Mouse (Mus musculus): ENCODE measurements around the gene Hk2. TPM values are rescaled to one million over a fixed set of nuclear protein-coding genes. Genes with fewer than 3 reads are reported as not detected.

The Hk2 gene
- polyA plus RNA-seq, 1 experiment from 2014 or later = 28.0 TPM

DNA sequence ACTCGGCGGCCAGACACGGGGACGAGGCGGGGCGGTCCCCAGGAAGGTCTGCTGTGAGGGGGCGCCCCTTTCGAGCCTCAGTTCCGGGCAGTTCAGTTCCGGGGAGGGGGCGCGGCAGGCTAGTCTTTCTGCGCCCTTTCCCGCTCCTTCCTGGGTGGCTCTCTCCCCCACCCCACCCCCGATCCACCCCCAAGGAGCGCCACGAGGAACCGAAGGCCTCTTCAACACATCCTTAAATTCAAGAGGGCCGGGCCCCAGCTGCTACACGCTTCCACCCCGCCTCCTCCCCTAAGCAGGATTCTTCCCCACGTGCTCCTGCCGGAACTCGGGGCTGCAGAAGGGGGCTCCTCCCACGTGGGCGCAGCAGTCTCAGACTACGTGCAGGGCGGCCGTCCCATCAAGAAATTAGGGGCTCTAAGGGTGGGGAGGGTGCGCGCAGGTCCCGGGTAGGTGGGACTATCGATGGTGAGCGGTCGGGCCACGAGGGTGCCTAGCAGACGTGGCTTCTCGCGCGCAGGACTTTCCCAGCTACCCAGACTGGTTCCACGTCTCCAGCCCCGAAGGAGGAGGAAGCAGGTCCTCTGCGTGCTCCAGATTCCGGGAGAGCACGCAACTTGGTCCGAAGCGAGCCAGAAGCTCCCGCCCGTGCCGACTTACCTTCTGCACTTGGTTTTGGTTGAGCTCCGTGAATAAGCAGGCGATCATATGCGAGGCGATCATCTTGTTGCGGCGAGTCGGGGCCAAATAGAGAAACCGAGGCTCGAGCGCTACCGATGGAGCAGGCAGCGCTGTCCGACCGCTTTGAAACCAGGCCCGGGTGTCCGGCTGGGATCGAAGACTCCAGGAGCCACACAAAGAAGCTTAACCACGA lies 758 bp downstream of the Hk2 start:
- peak; percentile 70 for ATAC-seq (ENCODE audit: low FRiP score, low TSS enrichment)
- Histone ChIP-seq H3K4me2 (replicated peaks; ENCODE audit: low read depth, low read length) (peak overlapping the region; percentile 87), H3K4me3 (ENCODE audit: low read length) (peak overlapping the region; percentile 57), H3K36me3 (ENCODE audit: control insufficient read depth, insufficient read depth, low read length) (no peaks in the 10 kb centered on the region), H3K27ac (ENCODE audit: low read depth, low read length) (peak overlapping the region; percentile 77), H3K9ac (ENCODE audit: low read depth, low read length) (peak overlapping the region; percentile 66), H3K4me1 (ENCODE audit: control insufficient read depth, insufficient read depth, low read length) (peaks cover 10% of the 10 kb centered on the region), H3K9me3 (ENCODE audit: control insufficient read depth, low read length) (no peaks in the 10 kb centered on the region), H3K27me3 (ENCODE audit: control insufficient read depth, insufficient read depth, low read length) (no peaks in the 10 kb centered on the region; the same call in 1 of the 2 replicates)
- under 1% methylated on average over 66 of the region's 68 CpGs for WGBS

- Histone ChIP-seq H3K9me3 (ENCODE audit: control insufficient read depth, low read length) (no peaks in the 10 kb centered on the region), H3K9ac (ENCODE audit: low read depth, low read length) (peak overlapping the region; percentile 66), H3K4me2 (replicated peaks; ENCODE audit: low read depth, low read length) (peak overlapping the region; percentile 87), H3K4me1 (ENCODE audit: control insufficient read depth, insufficient read depth, low read length) (peaks cover 10% of the 10 kb centered on the region), H3K4me3 (ENCODE audit: low read length) (peak overlapping the region; percentile 57), H3K36me3 (ENCODE audit: control insufficient read depth, insufficient read depth, low read length) (no peaks in the 10 kb centered on the region), H3K27me3 (ENCODE audit: control insufficient read depth, insufficient read depth, low read length) (no peaks in the 10 kb centered on the region; the same call in 1 of the 2 replicates), H3K27ac (ENCODE audit: low read depth, low read length) (peak overlapping the region; percentile 77)
- WGBS = 1% methylated on average over 19 of the region's 19 CpGs
- ATAC-seq (ENCODE audit: low FRiP score, low TSS enrichment) = peak; percentile 16
Observed at GRCm38 (mm10) chr6:82772451-82773101, 1.7 kb downstream of the Hk2 start.

- 2% methylated on average over 10 of the region's 10 CpGs for WGBS
- H3K4me1 ChIP-seq (ENCODE audit: control insufficient read depth, insufficient read depth, low read length) = peaks cover 10% of the 10 kb centered on the region
- H3K9me3 ChIP-seq (ENCODE audit: control insufficient read depth, low read length) = no peaks in the 10 kb centered on the region
- no peaks in the 10 kb centered on the region for H3K36me3 ChIP-seq (ENCODE audit: control insufficient read depth, insufficient read depth, low read length)
- no peak overlapping the region for H3K27ac ChIP-seq (ENCODE audit: low read depth, low read length)
- H3K4me3 ChIP-seq (ENCODE audit: low read length) = peak overlapping the region; percentile 57
- no peak for ATAC-seq (ENCODE audit: low FRiP score, low TSS enrichment)
- H3K27me3 ChIP-seq (ENCODE audit: control insufficient read depth, insufficient read depth, low read length) = no peaks in the 10 kb centered on the region
- H3K4me2 ChIP-seq (replicated peaks; ENCODE audit: low read depth, low read length) = peak overlapping the region; percentile 87
- peak overlapping the region; percentile 66 for H3K9ac ChIP-seq (ENCODE audit: low read depth, low read length)
Observed at GRCm38 (mm10) chr6:82771981-82772409, 2.3 kb downstream of the Hk2 start.

GRCm38 (mm10) chr6:82771059-82771458 lies 3.2 kb downstream of the Hk2 start:
- Histone ChIP-seq H3K4me2 (replicated peaks; ENCODE audit: low read depth, low read length) (no peak overlapping the region), H3K4me3 (ENCODE audit: low read length) (no peak overlapping the region)
- WGBS = 53% methylated on average over 9 of the region's 9 CpGs

DNA sequence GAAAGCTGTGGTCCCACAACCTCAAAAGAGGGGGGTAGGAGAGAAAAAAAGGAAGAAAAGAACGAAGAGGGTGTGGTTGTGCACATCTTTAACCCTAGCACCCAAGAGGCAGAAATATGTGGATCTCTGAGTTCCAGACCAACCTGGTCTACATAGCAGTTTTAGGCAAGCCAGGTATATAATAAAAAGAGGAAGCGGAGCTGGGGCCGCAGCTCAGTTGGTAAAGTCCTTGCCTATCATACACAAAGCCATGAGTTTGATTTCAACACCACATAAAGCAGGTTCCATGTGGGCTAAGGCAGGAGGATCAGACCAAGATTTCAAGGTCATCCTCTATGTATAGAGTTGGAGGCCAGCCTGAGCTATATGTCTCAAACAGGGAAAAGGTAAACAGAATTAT lies 4.0 kb downstream of the Hk2 start:
- Histone ChIP-seq H3K36me3 (ENCODE audit: control insufficient read depth, insufficient read depth, low read length) (no peaks in the 10 kb centered on the region), H3K4me2 (replicated peaks; ENCODE audit: low read depth, low read length) (no peak overlapping the region), H3K27me3 (ENCODE audit: control insufficient read depth, insufficient read depth, low read length) (no peaks in the 10 kb centered on the region), H3K9me3 (ENCODE audit: control insufficient read depth, low read length) (no peaks in the 10 kb centered on the region), H3K9ac (ENCODE audit: low read depth, low read length) (no peak overlapping the region), H3K4me3 (ENCODE audit: low read length) (no peak overlapping the region), H3K4me1 (ENCODE audit: control insufficient read depth, insufficient read depth, low read length) (peaks cover 10% of the 10 kb centered on the region), H3K27ac (ENCODE audit: low read depth, low read length) (no peak overlapping the region)
- WGBS = 88% methylated on average over 3 of the region's 3 CpGs
- no peak for ATAC-seq (ENCODE audit: low FRiP score, low TSS enrichment)

More at GRCm38 (mm10) chr6:82771059-82771458, 3.2 kb downstream of the Hk2 start:
- Histone ChIP-seq H3K36me3 (ENCODE audit: control insufficient read depth, insufficient read depth, low read length) (no peaks in the 10 kb centered on the region), H3K27me3 (ENCODE audit: control insufficient read depth, insufficient read depth, low read length) (no peaks in the 10 kb centered on the region), H3K9me3 (ENCODE audit: control insufficient read depth, low read length) (no peaks in the 10 kb centered on the region), H3K27ac (ENCODE audit: low read depth, low read length) (no peak overlapping the region), H3K9ac (ENCODE audit: low read depth, low read length) (no peak overlapping the region), H3K4me1 (ENCODE audit: control insufficient read depth, insufficient read depth, low read length) (peaks cover 10% of the 10 kb centered on the region)
- ATAC-seq (ENCODE audit: low FRiP score, low TSS enrichment) = no peak

GRCm38 (mm10) chr6:82769704-82770103 lies 4.5 kb downstream of the Hk2 start:
- Histone ChIP-seq H3K27me3 (ENCODE audit: control insufficient read depth, insufficient read depth, low read length) (no peaks in the 10 kb centered on the region), H3K9ac (ENCODE audit: low read depth, low read length) (no peak overlapping the region), H3K9me3 (ENCODE audit: control insufficient read depth, low read length) (no peaks in the 10 kb centered on the region), H3K36me3 (ENCODE audit: control insufficient read depth, insufficient read depth, low read length) (no peaks in the 10 kb centered on the region), H3K27ac (ENCODE audit: low read depth, low read length) (no peak overlapping the region), H3K4me3 (ENCODE audit: low read length) (no peak overlapping the region), H3K4me1 (ENCODE audit: control insufficient read depth, insufficient read depth, low read length) (peaks cover 10% of the 10 kb centered on the region), H3K4me2 (replicated peaks; ENCODE audit: low read depth, low read length) (no peak overlapping the region)
- ATAC-seq (ENCODE audit: low FRiP score, low TSS enrichment) = no peak
- WGBS = 44% methylated on average over 5 of the region's 5 CpGs

DNA sequence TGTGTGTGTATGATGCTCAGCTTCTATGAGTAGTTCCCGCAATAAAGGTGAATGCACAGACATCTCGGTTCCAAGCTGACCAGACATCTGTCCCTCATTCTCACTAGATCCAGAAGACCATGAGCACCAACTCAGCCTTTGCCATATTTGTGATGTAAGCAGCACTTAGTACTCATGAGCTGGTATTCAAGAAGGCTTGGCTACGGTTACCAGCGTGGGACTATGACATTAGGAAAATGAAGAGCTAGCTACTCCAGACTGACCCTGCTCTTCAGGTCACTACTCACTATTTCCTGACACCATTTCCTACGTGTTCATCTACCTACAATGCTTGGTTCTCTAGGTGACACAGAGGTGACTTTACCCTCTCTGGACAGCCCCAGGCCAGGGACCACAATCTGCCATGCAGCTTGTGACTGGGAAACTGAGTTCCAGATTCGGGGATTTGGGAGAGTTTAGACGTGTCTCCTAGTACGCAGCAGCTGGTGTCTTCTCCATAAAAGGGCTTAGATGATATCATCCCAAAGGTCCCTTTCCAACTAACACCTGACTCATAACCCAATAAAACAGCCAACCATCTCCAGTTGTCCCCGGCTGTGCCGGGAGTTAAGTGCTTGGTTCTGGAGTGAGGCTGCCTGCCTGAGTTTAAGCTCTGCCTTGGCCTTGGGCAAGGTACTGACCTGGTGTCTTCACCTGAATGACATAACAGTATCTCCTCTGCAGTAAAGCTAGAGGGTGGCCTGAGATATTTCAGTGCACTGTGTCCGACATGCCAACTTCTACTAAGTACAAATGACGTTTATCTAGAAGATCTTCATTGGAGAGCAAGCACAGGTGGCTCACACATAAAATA lies 6.3 kb downstream of the Hk2 start:
- no peaks in the 10 kb centered on the region for H3K27me3 ChIP-seq (ENCODE audit: control insufficient read depth, insufficient read depth, low read length)
- H3K9ac ChIP-seq (ENCODE audit: low read depth, low read length) = no peak overlapping the region
- peaks cover 16% of the 10 kb centered on the region for H3K4me1 ChIP-seq (ENCODE audit: control insufficient read depth, insufficient read depth, low read length)
- 87% methylated on average over 12 of the region's 12 CpGs for WGBS
- no peak overlapping the region for H3K4me2 ChIP-seq (replicated peaks; ENCODE audit: low read depth, low read length)
- H3K27ac ChIP-seq (ENCODE audit: low read depth, low read length) = no peak overlapping the region
- no peak for ATAC-seq (ENCODE audit: low FRiP score, low TSS enrichment)
- no peaks in the 10 kb centered on the region for H3K36me3 ChIP-seq (ENCODE audit: control insufficient read depth, insufficient read depth, low read length)
- H3K4me3 ChIP-seq (ENCODE audit: low read length) = no peak overlapping the region
- no peaks in the 10 kb centered on the region for H3K9me3 ChIP-seq (ENCODE audit: control insufficient read depth, low read length)

GRCm38 (mm10) chr6:82766636-82767035 lies 7.6 kb downstream of the Hk2 start:
- Histone ChIP-seq H3K36me3 (ENCODE audit: control insufficient read depth, insufficient read depth, low read length) (no peaks in the 10 kb centered on the region), H3K27me3 (ENCODE audit: control insufficient read depth, insufficient read depth, low read length) (no peaks in the 10 kb centered on the region), H3K9ac (ENCODE audit: low read depth, low read length) (no peak overlapping the region), H3K4me1 (ENCODE audit: control insufficient read depth, insufficient read depth, low read length) (peaks cover 12% of the 10 kb centered on the region; the same call in 1 of the 2 replicates), H3K9me3 (ENCODE audit: control insufficient read depth, low read length) (no peaks in the 10 kb centered on the region), H3K4me3 (ENCODE audit: low read length) (no peak overlapping the region), H3K4me2 (replicated peaks; ENCODE audit: low read depth, low read length) (no peak overlapping the region), H3K27ac (ENCODE audit: low read depth, low read length) (no peak overlapping the region)
- WGBS = 68% methylated on average over 4 of the region's 4 CpGs
- no peak for ATAC-seq (ENCODE audit: low FRiP score, low TSS enrichment)
